ENCODE assay signal across 16 mouse cellular contexts in the genomic region with DNA sequence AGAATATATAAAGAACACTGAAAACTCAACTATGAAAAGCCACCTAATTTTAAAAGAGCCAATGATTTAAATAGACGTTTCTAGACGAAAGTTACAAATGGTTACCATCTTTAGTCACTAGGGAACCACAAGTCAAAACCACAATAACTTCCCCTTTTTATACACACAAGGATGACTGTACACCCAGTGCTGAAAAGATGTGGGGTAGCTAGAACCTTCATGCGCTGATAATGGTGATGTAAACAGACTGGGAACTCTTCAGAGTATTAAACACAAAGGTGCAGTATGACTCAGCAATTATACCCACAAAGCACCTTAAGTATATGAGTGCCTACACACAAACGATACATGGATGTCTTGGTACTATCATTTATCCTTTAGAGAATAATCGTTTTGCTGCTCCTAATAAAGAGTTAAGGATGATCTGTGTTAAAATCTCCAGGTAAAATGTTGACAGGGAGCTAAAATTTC. TPM values are rescaled to one million over a fixed set of nuclear protein-coding genes. Genes with fewer than 3 reads are reported as not detected.
DNase-seq lines count a peak whose midpoint lies in the region; ATAC-seq lines count a peak whose summit lies in the region.
"Had no signal": no experiment of that assay in that cellular context is flagged by ENCODE, and none has a peak within 500 bp of the region (broad histone marks: within the 10 kb centered on the region; RNA-seq: fewer than 3 reads in every experiment).

No protein-coding gene starts in this region.

- DNase-seq in 3134 (ENCODE audit: extremely low read depth, insufficient read length, low spot score), result peak; percentile 16
- DNase-seq in B cell, adult 2 months, result peak; percentile 29 to 45
- DNase-seq in layer of hippocampus, adult 11-12 months (ENCODE audit: low spot score), result no peak
- DNase-seq in yolk sac, embryonic 10.5 days (ENCODE audit: low spot score), result no peak
- DNase-seq in frontal cortex, postnatal 36 days (ENCODE audit: low spot score in 2 of 2), result no peak
- DNase-seq: cerebellum, adult 2 months; embryo, embryonic 11 days; forebrain, postnatal 0 days; gastrocnemius, postnatal 10 days; kidney, postnatal 36 days had no signal

- peak; percentile 65 for ATAC-seq in activated CD4-positive, CD25-positive, alpha-beta regulatory T cell, adult 4 months
- peak; percentile 97 for ATAC-seq in megakaryocyte progenitor cell, adult 5-6 weeks (replicated peaks; ENCODE audit: poor library complexity)
- ATAC-seq: forebrain, postnatal 0 days; intestine, embryonic 16.5 days had no signal

RNA-seq across cellular contexts. Expression of gene Abcc2, which starts 10.5 kb away (rescaled TPM):
- polyA plus RNA-seq in activated CD4-positive, CD25-positive, alpha-beta regulatory T cell, adult 4 months (2017; shearing (Covaris generic)), result not detected
- total RNA-seq in megakaryocyte progenitor cell, adult 5-6 weeks (2015), result 4.1 and 7.2 TPM in 2 replicates
- total RNA-seq in megakaryocyte progenitor cell, adult 5-6 weeks (2017), result 1.6 and 2.4 TPM in 2 replicates
- total RNA-seq: forebrain, postnatal 0 days had no signal
- polyA plus RNA-seq: hindbrain, embryonic 10.5 days; limb, embryonic 12.5 days; midbrain, embryonic 12.5 days had no signal

RNA-seq across cellular contexts. Expression of gene Cox15, which starts 18.7 kb away (rescaled TPM):
- polyA plus RNA-seq in activated CD4-positive, CD25-positive, alpha-beta regulatory T cell, adult 4 months (2017; shearing (Covaris generic)), result 1 to 10 TPM; 6.6 to 8.1 TPM
- total RNA-seq in megakaryocyte progenitor cell, adult 5-6 weeks (2015), result 14.0 and 15.4 TPM in 2 replicates
- 13.6 and 42.0 TPM in 2 replicates for total RNA-seq in megakaryocyte progenitor cell, adult 5-6 weeks (2017)

RNA-seq across cellular contexts. Expression of gene Cutc, which starts 18.7 kb away (rescaled TPM):
- 10 to 100 TPM; 12.3 to 19.9 TPM for polyA plus RNA-seq in activated CD4-positive, CD25-positive, alpha-beta regulatory T cell, adult 4 months (2017; shearing (Covaris generic))
- total RNA-seq in megakaryocyte progenitor cell, adult 5-6 weeks (2015), result 38.6 and 39.0 TPM in 2 replicates
- total RNA-seq in megakaryocyte progenitor cell, adult 5-6 weeks (2017), result 18.1 and 28.1 TPM in 2 replicates

Comparison
In these comparisons a context has a peak if more than half of its experiments do, and no peak if none do; other contexts are left out.
1. DNase-seq: peak in 3134 (single experiment) and B cell, adult 2 months (2 of 2); none in layer of hippocampus, adult 11-12 months (single experiment), yolk sac, embryonic 10.5 days (single experiment) and frontal cortex, postnatal 36 days (0 of 2).